Mouse (Mus musculus) midbrain, embryonic 11.5 days (tissue): ENCODE measurements at regions not wholly inside any gene's neighbourhood (a gene's known extent, or its start where the extent isn't known, plus 50 kb on each side); places are given as distances from the start of the nearest gene placed in this dataset.
"Not testable (repeated sequence)": the region's sequence is repeated elsewhere in the genome, so short reads cannot be mapped to it uniquely, and the experiment has no call there.

Experiments
- ATAC-seq: fragments of 200-750 bp; cut with Nextera tagmentation; 2 replicates; pipeline ENCODE4 v1.8.0; 2017; ENCODE audit warnings: moderate TSS enrichment, moderate library complexity; ENCODE audit not compliant: low FRiP score
- DNase-seq: peaks from one replicate; pipeline ENCODE4 v3.0.0; 2015; ENCODE audit warnings: low spot score; ENCODE audit errors: missing footprints
- H3K27ac ChIP-seq: fragments of 300-500 bp; sonication (generic); 2 replicates; pipeline ENCODE4 v1.5.1; 2014; ENCODE audit warnings: low read depth, low read length
- H3K27me3 ChIP-seq: fragments of 300-500 bp; sonication (generic); 2 replicates; pipeline ENCODE4 v1.6.1; 2014; ENCODE audit warnings: mild to moderate bottlenecking, low read length, moderate library complexity, mixed read lengths; ENCODE audit not compliant: control insufficient read depth, insufficient read depth
- H3K36me3 ChIP-seq: fragments of 300-500 bp; sonication (generic); 2 replicates; pipeline ENCODE4 v1.6.1; 2014; ENCODE audit warnings: mild to moderate bottlenecking, low read length, moderate library complexity, mixed read lengths; ENCODE audit not compliant: control insufficient read depth, insufficient read depth
- H3K4me1 ChIP-seq: fragments of 300-500 bp; sonication (generic); 2 replicates; pipeline ENCODE4 v1.6.1; 2014; ENCODE audit warnings: low read length; ENCODE audit not compliant: control insufficient read depth, insufficient read depth
- H3K4me2 ChIP-seq: fragments of 300-500 bp; sonication (generic); 2 replicates; pipeline ENCODE4 v1.6.1; 2014; ENCODE audit warnings: mild to moderate bottlenecking, moderate library complexity
- H3K4me3 ChIP-seq: fragments of 300-500 bp; sonication (generic); 2 replicates; pipeline ENCODE4 v1.5.1; 2014; ENCODE audit warnings: low read depth, low read length
- H3K9ac ChIP-seq: fragments of 300-500 bp; sonication (generic); 2 replicates; pipeline ENCODE4 v1.6.1; 2014; ENCODE audit warnings: low read length
- H3K9me3 ChIP-seq: fragments of 300-500 bp; sonication (generic); 2 replicates; pipeline ENCODE4 v1.6.1; 2016; ENCODE audit warnings: low read length; ENCODE audit not compliant: control insufficient read depth
- WGBS: fragments of 180-500 bp; shearing (Covaris S2); extraction: QIAGEN DNeasy Blood & Tissue Kit; methylation state at CpG from one replicate; pipeline ENCODE4 v1.1.7; 2014; 5-methylcytosine and 5-hydroxymethylcytosine counted together

DNA sequence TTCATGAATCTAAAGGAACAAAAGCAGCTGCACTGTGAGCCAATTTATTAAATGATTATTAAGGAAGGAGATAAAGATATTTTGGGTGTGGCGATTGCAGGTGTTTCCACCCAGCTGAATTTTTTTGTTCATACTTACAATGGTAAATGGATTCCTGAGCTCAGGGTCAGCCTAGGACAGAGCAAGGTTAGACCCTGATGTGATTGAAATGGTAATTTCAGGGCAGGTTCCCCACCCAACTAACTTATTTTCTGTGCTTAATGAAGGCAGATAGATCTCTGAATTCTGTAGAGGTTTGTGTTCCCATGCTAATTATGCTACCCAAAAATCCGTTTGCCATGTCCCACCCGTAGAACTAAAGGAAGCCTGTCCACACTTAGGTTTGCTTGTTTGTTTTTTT lies 258.8 kb upstream of the St6gal2 start:
- WGBS, result 91% methylated on average over 3 of the region's 3 CpGs
- Histone ChIP-seq H3K4me2 (no peak overlapping the region), H3K4me1 (no peaks in the 10 kb centered on the region), H3K27ac (no peak overlapping the region), H3K27me3 (no peaks in the 10 kb centered on the region), H3K4me3 (no peak overlapping the region), H3K9ac (no peak overlapping the region), H3K9me3 (no peaks in the 10 kb centered on the region), H3K36me3 (no peaks in the 10 kb centered on the region)
- DNase-seq (no peak), ATAC-seq (no peak)

DNA sequence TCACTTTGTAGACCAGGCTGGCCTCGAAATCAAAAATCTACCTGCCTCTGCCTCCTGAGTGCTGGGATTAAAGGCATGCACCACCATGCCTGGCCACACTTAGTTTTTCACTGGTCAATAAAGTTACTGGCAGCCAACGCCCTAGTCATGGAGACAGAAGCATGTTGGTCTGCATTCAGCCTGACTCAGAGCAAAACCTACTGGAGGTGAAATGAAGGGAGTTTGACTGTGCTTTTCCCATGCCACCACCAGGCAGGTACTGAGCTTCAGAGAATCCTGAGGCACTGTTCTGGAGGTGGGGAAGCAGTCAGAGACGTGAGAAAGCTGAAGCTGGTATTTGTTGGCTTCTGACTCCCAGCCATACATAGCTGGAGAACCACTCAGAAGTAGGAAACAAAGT lies 258.4 kb upstream of the St6gal2 start:
- Histone ChIP-seq H3K36me3 (no peaks in the 10 kb centered on the region), H3K4me3 (no peak overlapping the region), H3K4me2 (no peak overlapping the region), H3K9ac (no peak overlapping the region), H3K27me3 (no peaks in the 10 kb centered on the region), H3K9me3 (no peaks in the 10 kb centered on the region), H3K4me1 (no peaks in the 10 kb centered on the region), H3K27ac (no peak overlapping the region)
- WGBS, result 89% methylated on average over 3 of the region's 3 CpGs
- ATAC-seq (no peak; the same call in 1 of the 2 replicates), DNase-seq (no peak)

DNA sequence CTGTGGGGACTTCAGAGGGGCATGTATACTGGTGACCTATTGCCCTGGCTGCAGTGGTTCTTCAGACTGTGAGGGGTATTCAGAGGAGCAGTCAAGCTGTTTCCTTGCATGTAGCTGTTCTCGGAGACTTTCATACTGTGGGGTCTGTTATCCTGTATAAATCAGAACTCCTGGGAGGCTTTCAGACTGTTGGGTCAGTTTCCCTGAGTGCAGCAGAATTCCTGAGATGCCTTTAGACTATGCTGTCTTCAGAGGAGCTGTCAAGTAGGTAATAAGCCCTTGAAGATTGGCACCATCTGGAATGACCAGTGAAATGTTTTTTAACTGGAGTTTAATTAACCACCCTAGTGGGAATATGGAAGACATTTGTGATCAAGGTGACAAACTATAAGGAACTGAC lies 238.6 kb upstream of the St6gal2 start:
- Histone ChIP-seq H3K36me3 (no peaks in the 10 kb centered on the region), H3K9ac (no peak overlapping the region), H3K9me3 (no peaks in the 10 kb centered on the region), H3K4me2 (no peak overlapping the region), H3K4me3 (no peak overlapping the region), H3K27me3 (no peaks in the 10 kb centered on the region), H3K4me1 (no peaks in the 10 kb centered on the region), H3K27ac (no peak overlapping the region)
- DNase-seq, result no peak
- ATAC-seq, result no peak
- 67% methylated on average over 1 of the region's 1 CpGs for WGBS

DNA sequence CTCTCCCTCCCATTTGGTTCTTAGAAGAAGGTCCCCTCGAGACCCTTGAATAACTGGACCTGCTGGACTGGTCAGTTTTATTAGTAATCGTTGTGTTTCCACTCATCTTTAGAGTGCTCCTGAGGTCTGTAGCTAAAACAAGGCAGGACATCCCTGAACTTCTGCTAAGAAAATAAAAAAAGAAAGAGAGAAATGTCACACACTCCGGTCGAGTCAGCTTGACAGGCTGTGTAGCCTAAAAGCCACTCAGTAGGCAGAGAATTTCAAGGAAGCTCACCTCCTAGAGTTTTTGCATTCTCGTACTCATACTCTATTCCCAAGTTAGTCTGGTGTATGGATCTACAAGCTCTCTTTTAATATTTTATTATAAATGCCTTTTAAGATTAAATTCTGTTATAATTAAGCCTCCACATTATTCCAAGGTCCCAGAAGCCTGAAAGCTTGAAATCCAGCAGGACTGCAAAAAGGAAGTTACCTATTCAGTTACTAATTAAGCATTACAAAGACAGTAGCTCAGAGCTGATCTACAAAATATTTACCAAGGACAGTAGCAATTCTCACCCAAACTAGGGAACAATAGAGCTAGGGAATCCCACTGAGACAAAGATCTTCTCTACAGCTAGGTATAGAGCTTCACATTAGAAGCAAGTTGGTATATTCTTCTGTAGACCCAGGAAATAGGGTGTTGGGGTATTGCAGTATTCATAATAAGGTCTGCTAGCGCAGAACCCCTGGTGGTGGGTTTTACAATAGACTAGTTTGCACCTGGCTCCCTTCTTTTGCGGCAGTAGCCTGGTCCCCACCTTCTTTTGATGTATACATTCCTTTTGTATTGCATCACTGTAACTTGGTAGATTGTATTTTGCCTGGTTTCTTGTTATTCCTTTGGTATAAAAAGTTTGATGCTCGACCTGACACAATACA lies 226.7 kb upstream of the St6gal2 start:
- not testable (repeated sequence) for H3K9ac ChIP-seq, H3K36me3 ChIP-seq, H3K4me1 ChIP-seq, H3K4me3 ChIP-seq, H3K9me3 ChIP-seq, ATAC-seq, H3K27me3 ChIP-seq, DNase-seq, H3K27ac ChIP-seq, H3K4me2 ChIP-seq
- WGBS, result 88% methylated on average over 8 of the region's 8 CpGs

DNA sequence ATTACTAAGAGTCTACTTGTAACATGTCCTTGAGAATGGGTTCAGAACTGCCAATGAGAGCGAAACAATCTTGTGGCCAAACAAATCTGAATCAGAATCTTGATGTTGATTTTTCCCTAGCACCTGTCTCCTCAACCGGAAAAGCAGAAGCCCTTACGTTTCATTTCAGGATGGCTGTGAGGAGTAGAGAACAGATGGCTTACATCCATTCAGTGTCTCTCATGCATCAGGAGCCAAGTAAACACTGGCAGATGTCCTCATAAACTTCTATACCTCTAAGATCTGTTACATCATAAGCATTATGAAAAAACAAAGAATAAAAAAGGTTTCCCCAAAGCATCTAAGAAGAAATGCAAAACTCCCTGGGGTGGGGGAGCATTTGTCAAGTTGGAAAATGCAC lies 221.1 kb upstream of the St6gal2 start:
- no peak overlapping the region for H3K9ac ChIP-seq
- no peak for DNase-seq
- ATAC-seq, result no peak
- no peak overlapping the region for H3K4me2 ChIP-seq
- WGBS, result 87% methylated on average over 3 of the region's 3 CpGs
- no peaks in the 10 kb centered on the region for H3K4me1 ChIP-seq
- no peaks in the 10 kb centered on the region for H3K27me3 ChIP-seq
- no peaks in the 10 kb centered on the region for H3K9me3 ChIP-seq
- H3K27ac ChIP-seq, result no peak overlapping the region
- H3K36me3 ChIP-seq, result no peaks in the 10 kb centered on the region
- H3K4me3 ChIP-seq, result no peak overlapping the region

DNA sequence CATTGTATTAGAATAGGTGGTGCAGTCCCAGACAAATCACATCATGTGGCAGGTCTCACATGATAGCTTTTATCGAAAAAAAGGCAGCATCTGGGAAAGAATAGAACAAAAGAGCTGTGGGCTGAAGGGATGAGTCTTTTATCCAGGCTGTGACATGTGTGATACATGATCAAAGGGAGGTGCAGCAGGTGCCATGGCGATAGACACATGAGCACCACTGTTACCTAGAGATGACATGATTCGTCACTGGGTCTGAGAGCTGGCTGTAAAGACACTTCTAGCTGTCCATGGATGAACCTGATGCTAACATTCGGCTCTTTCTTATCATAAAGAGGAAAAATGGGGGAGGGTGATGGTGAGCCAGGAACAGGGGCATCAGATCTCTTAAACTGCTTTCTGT lies 210.9 kb upstream of the St6gal2 start:
- Histone ChIP-seq H3K27ac (no peak overlapping the region), H3K27me3 (no peaks in the 10 kb centered on the region), H3K36me3 (no peaks in the 10 kb centered on the region), H3K9me3 (no peaks in the 10 kb centered on the region), H3K4me3 (no peak overlapping the region), H3K4me1 (no peaks in the 10 kb centered on the region), H3K4me2 (no peak overlapping the region), H3K9ac (no peak overlapping the region)
- ATAC-seq (no peak), DNase-seq (no peak)
- WGBS, result 79% methylated on average over 4 of the region's 4 CpGs

DNA sequence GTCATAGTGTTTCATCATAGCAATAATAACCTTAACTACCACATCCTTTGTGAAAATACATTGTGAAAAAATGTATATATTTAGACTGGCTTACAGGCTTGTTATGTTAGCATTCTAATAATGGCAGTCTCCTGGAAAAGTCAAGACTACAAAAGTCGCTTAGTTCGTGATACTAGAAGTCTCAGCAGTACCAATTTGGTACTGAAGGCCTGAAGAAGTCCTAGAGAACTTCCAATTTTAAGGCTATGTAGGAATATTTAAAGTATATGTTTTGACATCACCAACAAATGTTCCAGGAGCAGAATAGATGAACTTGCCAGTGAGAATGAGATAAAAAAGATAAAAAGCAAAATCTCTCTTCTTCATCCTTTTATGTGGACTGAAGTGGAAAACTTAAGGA lies 182.5 kb upstream of the St6gal2 start:
- H3K9me3 ChIP-seq, result no peaks in the 10 kb centered on the region
- H3K36me3 ChIP-seq, result no peaks in the 10 kb centered on the region
- WGBS, result 91% methylated on average over 2 of the region's 2 CpGs
- H3K4me1 ChIP-seq, result no peaks in the 10 kb centered on the region
- H3K4me2 ChIP-seq, result no peak overlapping the region
- no peak overlapping the region for H3K4me3 ChIP-seq
- H3K27me3 ChIP-seq, result no peaks in the 10 kb centered on the region
- ATAC-seq (no peak), DNase-seq (no peak)
- H3K27ac ChIP-seq, result no peak overlapping the region
- no peak overlapping the region for H3K9ac ChIP-seq

DNA sequence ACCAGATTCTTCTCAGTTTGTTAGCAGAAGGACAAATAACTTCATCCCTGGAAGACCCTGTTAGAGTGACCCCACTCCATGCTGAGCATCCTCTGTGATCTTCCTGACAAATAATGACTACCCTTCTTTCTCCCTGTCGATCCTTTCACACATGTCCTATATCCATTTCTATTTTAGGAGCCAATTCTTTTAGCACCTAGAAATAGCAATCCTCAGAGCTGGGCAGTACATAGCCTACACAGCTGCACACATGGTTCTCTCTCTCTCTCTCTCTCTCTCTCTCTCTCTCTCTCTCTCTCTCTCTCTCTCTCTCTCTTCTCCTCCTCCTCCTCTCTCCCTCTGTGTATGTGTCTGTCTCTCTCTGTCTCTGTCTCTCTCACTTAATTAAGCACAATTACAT lies 168.6 kb upstream of the St6gal2 start:
- H3K4me2 ChIP-seq, result no peak overlapping the region
- no peak overlapping the region for H3K27ac ChIP-seq
- H3K27me3 ChIP-seq, result no peaks in the 10 kb centered on the region
- DNase-seq (no peak), ATAC-seq (no peak)
- H3K36me3 ChIP-seq, result no peaks in the 10 kb centered on the region
- no peaks in the 10 kb centered on the region for H3K9me3 ChIP-seq
- no peaks in the 10 kb centered on the region for H3K4me1 ChIP-seq
- H3K4me3 ChIP-seq, result no peak overlapping the region
- 63% methylated on average over 1 of the region's 1 CpGs for WGBS
- no peak overlapping the region for H3K9ac ChIP-seq

DNA sequence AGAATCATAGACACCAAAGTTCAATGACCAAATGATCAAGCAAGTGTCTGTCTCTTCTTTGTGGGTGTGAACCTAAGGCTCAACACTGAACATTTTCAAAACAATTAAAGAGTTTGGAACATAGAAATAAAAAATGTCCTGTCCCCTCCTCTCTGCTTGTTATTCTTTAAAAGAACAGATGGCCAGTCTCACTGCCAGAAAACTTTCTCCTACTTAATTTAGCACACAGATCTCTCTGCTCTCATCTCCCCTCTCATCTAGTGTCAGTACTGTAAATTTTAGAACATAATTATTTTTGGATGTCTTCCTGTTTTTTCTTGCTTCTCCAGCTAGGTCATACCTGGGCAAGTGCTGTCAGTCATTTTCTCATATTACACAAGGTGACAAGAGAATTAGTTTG lies 163.9 kb upstream of the St6gal2 start:
- Histone ChIP-seq H3K27me3 (no peaks in the 10 kb centered on the region), H3K4me1 (no peaks in the 10 kb centered on the region), H3K4me2 (no peak overlapping the region), H3K9ac (no peak overlapping the region), H3K4me3 (no peak overlapping the region), H3K27ac (no peak overlapping the region), H3K36me3 (no peaks in the 10 kb centered on the region), H3K9me3 (no peaks in the 10 kb centered on the region)
- DNase-seq, result peak; percentile 17
- ATAC-seq, result no peak
